Mouse (Mus musculus): ENCODE measurements around the gene Sncb.

- TF ChIP-seq CTCF (IDR thresholded peaks at IDR 0.05; ENCODE audit: borderline replicate concordance, control insufficient read depth, extremely low read depth, insufficient read depth, low read length, poor library complexity) = no peak
- no peak for TF ChIP-seq POLR2A (IDR thresholded peaks at IDR 0.05; ENCODE audit: control insufficient read depth, extremely low read depth, insufficient read depth, low read length, poor library complexity)
Observed at GRCm38 (mm10) chr13:54753733-54754132, 12.7 kb downstream of the Sncb start.
